Mouse (Mus musculus) myocyte (in vitro differentiated cells): ENCODE measurements around the gene Lrmda. TPM values are rescaled to one million over a fixed set of nuclear protein-coding genes. Genes with fewer than 3 reads are reported as not detected.

Experiments used
- H3K27me3 ChIP-seq: one replicate; pipeline ENCODE4 v1.6.1; 2011; ENCODE audit not compliant: control insufficient read depth, insufficient read depth, insufficient read length
- H3K36me3 ChIP-seq: one replicate; pipeline ENCODE4 v1.6.1; 2011; ENCODE audit not compliant: control insufficient read depth, insufficient read depth
- H3K4me2 ChIP-seq: one replicate; pipeline ENCODE4 v1.6.1; 2011; ENCODE audit warnings: low read depth, control low read depth
- H3K4me3 ChIP-seq: one replicate; pipeline ENCODE4 v1.5.1; 2011; ENCODE audit warnings: mild to moderate bottlenecking, control low read depth, moderate library complexity
- H3K79me2 ChIP-seq: one replicate; pipeline ENCODE4 v1.6.1; 2011; ENCODE audit not compliant: control insufficient read depth, insufficient read depth
- H3ac ChIP-seq: one replicate; pipeline ENCODE4 v1.6.1; 2011; ENCODE audit not compliant: control insufficient read depth, insufficient read length
- CEBPB ChIP-seq: IDR thresholded peaks from 2 replicates; pipeline ENCODE4 v1.6.1; 2011; ENCODE audit warnings: mild to moderate bottlenecking, moderate library complexity; ENCODE audit not compliant: poor library complexity, insufficient read depth, severe bottlenecking
- E2F4 ChIP-seq: IDR thresholded peaks from one replicate; pipeline ENCODE4 v1.6.1; 2011; ENCODE audit warnings: mild to moderate bottlenecking, control low read depth, moderate library complexity; ENCODE audit not compliant: insufficient read depth
- MAX ChIP-seq: IDR thresholded peaks from one replicate; pipeline ENCODE4 v1.6.1; 2011; ENCODE audit warnings: low read depth, mild to moderate bottlenecking, control low read depth
- MYOD1 ChIP-seq, 3 experiments: IDR thresholded peaks; one replicate each; pipeline ENCODE4 v1.6.1; 2011; ENCODE audit warnings: control low read depth in 2 of 3, low read depth in 2 of 3, mild to moderate bottlenecking in 2 of 3, moderate library complexity in 1 of 3; ENCODE audit not compliant: insufficient read length in 2 of 3, control insufficient read depth in 1 of 3
- MYOG ChIP-seq, 3 experiments: IDR thresholded peaks; one replicate each; pipeline ENCODE4 v1.6.1; 2011; ENCODE audit warnings: control low read depth in 2 of 3, low read depth in 2 of 3, mild to moderate bottlenecking in 2 of 3; ENCODE audit not compliant: insufficient read length in 2 of 3, control insufficient read depth in 1 of 3, insufficient read depth in 1 of 3
- POLR2A ChIP-seq: IDR thresholded peaks from one replicate; pipeline ENCODE4 v1.6.1; 2011; ENCODE audit warnings: low read depth, mild to moderate bottlenecking, control low read depth, moderate library complexity; ENCODE audit not compliant: insufficient read length
- POLR2AphosphoS2 ChIP-seq: IDR thresholded peaks from one replicate; pipeline ENCODE4 v1.6.1; 2011; ENCODE audit warnings: low read depth, control low read depth; ENCODE audit not compliant: insufficient read length
- REST ChIP-seq: IDR thresholded peaks from one replicate; pipeline ENCODE4 v1.6.1; 2011; ENCODE audit warnings: mild to moderate bottlenecking, control low read depth, moderate library complexity; ENCODE audit not compliant: insufficient read depth, insufficient read length
- SRF ChIP-seq: IDR thresholded peaks from one replicate; pipeline ENCODE4 v1.6.1; 2011; ENCODE audit warnings: low read depth; ENCODE audit not compliant: control insufficient read depth, insufficient read length
- TCF12 ChIP-seq: IDR thresholded peaks from one replicate; pipeline ENCODE4 v1.6.1; 2011; ENCODE audit warnings: mild to moderate bottlenecking, control low read depth; ENCODE audit not compliant: poor library complexity, insufficient read depth, severe bottlenecking
- TCF3 ChIP-seq: IDR thresholded peaks from one replicate; pipeline ENCODE4 v1.6.1; 2011; ENCODE audit warnings: low read depth, control low read depth; ENCODE audit not compliant: insufficient read length
- USF1 ChIP-seq: IDR thresholded peaks from one replicate; pipeline ENCODE4 v1.6.1; 2011; ENCODE audit warnings: low read depth, mild to moderate bottlenecking, control low read depth, moderate library complexity
- polyA plus RNA-seq: library from polyadenylated mRNA; unstranded; fragments of >200 nt; fragmentation: generic; extraction: Trizol; gene quantifications from one replicate; pipeline ENCODE4 v1.2.1, GENCODE M21; 2012; ENCODE audit warnings: missing spikeins

The Lrmda gene
- 1.9 TPM for polyA plus RNA-seq

DNA sequence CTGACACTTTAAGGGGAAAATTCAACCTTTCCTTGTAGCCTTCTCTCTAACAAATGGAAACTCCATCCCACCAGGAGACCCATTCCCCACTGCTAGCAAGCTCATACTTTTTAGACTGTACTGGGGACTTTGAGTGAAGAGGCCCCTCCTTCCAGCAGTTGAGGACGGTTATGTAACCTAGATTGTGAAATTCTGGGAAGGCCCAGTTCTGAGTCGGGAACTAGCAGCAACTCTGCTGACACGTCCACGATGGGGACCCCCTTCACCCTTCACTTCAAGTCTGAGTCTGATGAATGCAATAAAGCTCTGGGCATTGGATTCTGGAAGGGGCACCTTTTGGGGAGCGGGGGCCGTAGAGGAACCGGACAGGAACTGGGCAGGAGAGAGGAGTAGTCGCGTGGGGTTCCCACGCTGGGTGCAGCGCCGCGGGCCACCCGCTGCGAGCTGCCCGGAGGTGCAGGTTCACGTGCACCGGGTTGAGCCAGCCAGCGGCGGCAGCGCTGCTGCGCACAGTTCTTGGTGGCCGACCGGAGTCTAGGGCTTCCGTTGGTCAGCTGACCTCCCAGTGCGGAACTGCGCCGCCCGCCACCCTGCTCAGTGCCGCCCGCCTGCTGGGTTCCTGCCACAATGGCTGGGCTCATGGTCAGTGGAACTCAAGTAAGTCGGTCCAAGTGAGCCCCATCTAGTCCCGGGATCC lies at the start of gene Lrmda:
TSS of gene Lrmda (plus strand) at position 461 of the 697 bp plus-strand sequence.
- H3ac ChIP-seq = no peak within 1 kb of the TSS
- TF ChIP-seq SRF (no peak), MAX (no peak), CEBPB (no peak), MYOD1 (IDR thresholded peaks at IDR 0.05; ENCODE audit: control insufficient read depth in 1 of 3, insufficient read length in 2 of 3, low read depth in 2 of 3) (no peak), TCF12 (no peak), POLR2A (no peak), USF1 (no peak), MYOG (IDR thresholded peaks at IDR 0.05; ENCODE audit: control insufficient read depth in 1 of 3, insufficient read depth in 1 of 3, insufficient read length in 2 of 3, low read depth in 2 of 3) (no peak), TCF3 (no peak), E2F4 (no peak), POLR2AphosphoS2 (no peak), REST (no peak)
- H3K4me2 ChIP-seq = no peak within 1 kb of the TSS
- H3K27me3 ChIP-seq = peaks cover 31% of the 10 kb centered on the region
- no peak within 1 kb of the TSS for H3K4me3 ChIP-seq
- no peaks in the 10 kb centered on the region for H3K79me2 ChIP-seq
- H3K36me3 ChIP-seq = no peaks in the 10 kb centered on the region

DNA sequence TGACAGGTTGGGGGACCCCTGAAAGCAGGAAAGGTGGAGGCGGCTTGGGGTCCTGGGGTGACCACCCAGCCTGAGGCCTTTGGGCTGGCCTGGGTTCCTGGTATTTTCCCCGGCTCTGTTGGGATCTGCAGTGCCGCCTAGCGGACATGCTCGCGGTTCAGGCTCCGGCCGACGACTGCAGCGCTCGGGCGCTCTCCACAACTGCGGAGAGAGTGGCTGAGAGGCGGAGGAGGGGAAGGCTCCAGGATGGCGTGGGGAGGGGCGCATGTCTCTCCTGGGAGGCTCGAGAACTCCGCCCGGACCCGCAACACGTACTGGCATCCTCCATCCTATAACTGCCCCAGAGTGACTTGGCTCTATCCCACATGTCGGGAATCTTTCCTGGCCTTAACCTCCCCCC lies 38.0 kb upstream of the Lrmda start:
- Histone ChIP-seq H3ac (no peak overlapping the region), H3K36me3 (no peaks in the 10 kb centered on the region), H3K79me2 (peaks cover 3% of the 10 kb centered on the region), H3K4me3 (no peak overlapping the region), H3K27me3 (no peaks in the 10 kb centered on the region), H3K4me2 (no peak overlapping the region)
- TF ChIP-seq MYOG (IDR thresholded peaks at IDR 0.05; ENCODE audit: control insufficient read depth in 1 of 3, insufficient read depth in 1 of 3, insufficient read length in 2 of 3, low read depth in 2 of 3) = no peak
- no peak for TF ChIP-seq TCF3
- no peak for TF ChIP-seq POLR2AphosphoS2
- TF ChIP-seq E2F4 = no peak

DNA sequence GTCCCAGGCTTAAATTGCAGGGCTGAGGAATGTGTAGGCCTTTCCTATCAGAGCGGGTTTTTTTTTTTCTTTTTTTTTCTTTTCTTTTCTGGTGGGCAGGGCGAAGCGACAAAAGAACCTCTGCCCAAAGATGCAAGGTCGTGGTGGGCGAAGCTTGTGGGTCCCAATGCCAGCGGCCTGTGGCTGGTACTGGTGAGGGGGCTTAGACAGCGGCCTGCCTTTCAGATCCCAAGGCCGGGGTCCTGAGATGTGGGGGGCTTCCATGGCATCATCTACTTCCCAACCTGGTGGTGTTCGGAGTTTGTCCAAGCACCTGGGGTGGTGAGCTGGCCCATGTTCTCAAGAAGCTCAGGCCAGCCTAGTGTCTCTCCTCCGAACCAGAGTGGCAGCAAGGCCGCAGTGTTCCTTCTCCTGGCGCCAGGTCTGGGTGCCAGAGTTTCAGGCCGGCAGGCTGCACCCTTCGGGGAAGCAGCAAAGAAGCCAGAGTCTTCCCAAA lies 37.4 kb upstream of the Lrmda start:
- peaks cover 8% of the 10 kb centered on the region for H3K79me2 ChIP-seq
- no peak overlapping the region for H3K4me2 ChIP-seq
- TF ChIP-seq POLR2A = no peak
- no peak for TF ChIP-seq E2F4
- no peak for TF ChIP-seq CEBPB
- TF ChIP-seq TCF3 = no peak
- no peak for TF ChIP-seq MAX
- H3K4me3 ChIP-seq = no peak overlapping the region
- H3K36me3 ChIP-seq = no peaks in the 10 kb centered on the region
- no peaks in the 10 kb centered on the region for H3K27me3 ChIP-seq
- no peak overlapping the region for H3ac ChIP-seq

DNA sequence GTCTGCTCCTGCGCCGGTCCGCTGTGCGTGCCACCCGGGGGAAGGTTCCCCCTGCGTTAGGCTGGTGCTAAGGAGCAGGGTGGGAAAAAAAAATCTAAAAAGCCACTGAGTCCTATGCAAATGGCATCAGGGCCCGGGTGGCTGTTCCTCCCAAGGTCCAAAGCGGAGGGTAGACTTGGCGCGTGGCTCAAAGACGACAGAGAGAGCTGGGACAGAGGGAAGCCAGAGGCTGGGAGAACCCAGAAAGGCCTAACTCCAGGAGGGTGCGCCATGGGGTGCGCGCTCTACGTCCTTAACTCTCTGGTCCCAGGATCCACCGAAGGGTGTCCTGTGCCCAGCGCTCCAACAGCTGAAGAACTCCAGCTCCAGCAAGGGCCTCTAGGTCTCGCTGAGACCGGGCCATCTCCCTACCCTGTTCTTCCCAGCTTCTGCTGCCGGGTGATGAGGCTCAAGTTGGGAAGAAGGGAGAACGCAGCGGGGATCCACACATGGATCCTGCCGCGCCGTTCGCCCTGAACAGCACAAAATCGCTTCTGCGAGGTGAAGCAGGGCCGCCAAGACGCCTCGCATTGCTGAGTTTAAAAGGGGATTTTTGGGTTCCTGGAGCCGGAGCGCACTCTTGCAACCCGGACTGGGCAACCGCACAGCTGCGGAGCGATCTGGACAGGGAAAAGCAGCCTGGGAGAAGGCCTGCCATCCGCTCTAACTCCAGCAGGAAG lies 36.8 kb upstream of the Lrmda start:
- no peaks in the 10 kb centered on the region for H3K27me3 ChIP-seq
- H3K79me2 ChIP-seq = peaks cover 8% of the 10 kb centered on the region
- no peak overlapping the region for H3ac ChIP-seq
- no peak overlapping the region for H3K4me3 ChIP-seq
- TF ChIP-seq TCF3 = no peak
- TF ChIP-seq USF1 = no peak
- TF ChIP-seq MYOD1 (IDR thresholded peaks at IDR 0.05; ENCODE audit: control insufficient read depth in 1 of 3, insufficient read length in 2 of 3, low read depth in 2 of 3) = no peak
- TF ChIP-seq TCF12 = no peak
- no peak for TF ChIP-seq REST
- TF ChIP-seq CEBPB = no peak
- TF ChIP-seq POLR2AphosphoS2 = no peak
- no peak overlapping the region for H3K4me2 ChIP-seq
- no peaks in the 10 kb centered on the region for H3K36me3 ChIP-seq

DNA sequence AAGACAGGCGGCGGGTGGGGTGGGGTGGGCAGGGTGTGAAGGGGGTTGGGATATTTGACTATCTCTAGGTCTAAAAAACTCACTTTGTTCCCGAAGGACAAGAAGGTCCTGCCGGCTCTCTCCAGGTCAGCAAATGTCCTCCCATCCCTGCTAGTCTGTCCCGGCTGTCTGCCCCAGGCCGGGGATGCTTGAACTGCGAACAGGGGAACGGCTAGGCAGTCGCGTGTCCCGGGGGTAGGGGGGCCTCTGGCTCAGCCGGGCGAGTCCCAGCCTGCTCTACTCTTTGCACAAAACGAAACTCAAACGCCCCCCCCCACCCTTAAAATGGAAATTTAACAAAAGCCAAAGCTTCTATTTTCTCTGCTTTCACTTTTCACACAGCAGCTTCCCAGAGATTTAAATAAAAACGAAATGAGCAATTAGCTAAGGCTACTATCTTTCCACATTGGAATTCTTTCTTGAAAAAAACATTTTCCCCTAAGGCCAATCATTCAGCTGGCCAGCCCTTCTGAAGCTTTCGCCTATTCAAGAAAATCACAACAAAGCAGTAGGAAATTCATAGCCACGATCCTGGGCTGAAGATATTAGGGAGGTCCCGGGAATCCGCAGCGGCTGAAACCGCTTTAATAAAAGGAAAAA lies 36.1 kb upstream of the Lrmda start:
- Histone ChIP-seq H3K36me3 (no peaks in the 10 kb centered on the region), H3ac (no peak overlapping the region), H3K4me2 (no peak overlapping the region), H3K79me2 (peaks cover 8% of the 10 kb centered on the region), H3K27me3 (no peaks in the 10 kb centered on the region), H3K4me3 (no peak overlapping the region)
- no peak for TF ChIP-seq MAX
- no peak for TF ChIP-seq CEBPB
- TF ChIP-seq TCF12 = no peak
- TF ChIP-seq REST = no peak
- no peak for TF ChIP-seq POLR2AphosphoS2
- TF ChIP-seq E2F4 = no peak
- no peak for TF ChIP-seq SRF
- no peak for TF ChIP-seq MYOD1 (IDR thresholded peaks at IDR 0.05; ENCODE audit: control insufficient read depth in 1 of 3, insufficient read length in 2 of 3, low read depth in 2 of 3)
- no peak for TF ChIP-seq MYOG (IDR thresholded peaks at IDR 0.05; ENCODE audit: control insufficient read depth in 1 of 3, insufficient read depth in 1 of 3, insufficient read length in 2 of 3, low read depth in 2 of 3)
- TF ChIP-seq POLR2A = no peak
- TF ChIP-seq USF1 = no peak
- no peak for TF ChIP-seq TCF3
